Mouse (Mus musculus) splenic B cell, adult 2 months (primary cell): ENCODE measurements around the gene Zdhhc14.

Source experiments
- DNase-seq: peaks from one replicate; pipeline ENCODE4 v3.0.0-alpha.2; 2011; ENCODE audit warnings: low read depth, low spot score
- H3K27me3 ChIP-seq: 2 replicates; pipeline ENCODE4 v1.6.1; 2012; ENCODE audit warnings: mild to moderate bottlenecking, low read length, moderate library complexity, mixed read lengths; ENCODE audit not compliant: control insufficient read depth, poor library complexity, insufficient read depth, severe bottlenecking
- H3K36me3 ChIP-seq: 2 replicates; pipeline ENCODE4 v1.6.1; 2012; ENCODE audit warnings: mild to moderate bottlenecking, low read length, moderate library complexity, mixed read lengths; ENCODE audit not compliant: control insufficient read depth, poor library complexity, insufficient read depth, severe bottlenecking

Gene Zdhhc14

DNA sequence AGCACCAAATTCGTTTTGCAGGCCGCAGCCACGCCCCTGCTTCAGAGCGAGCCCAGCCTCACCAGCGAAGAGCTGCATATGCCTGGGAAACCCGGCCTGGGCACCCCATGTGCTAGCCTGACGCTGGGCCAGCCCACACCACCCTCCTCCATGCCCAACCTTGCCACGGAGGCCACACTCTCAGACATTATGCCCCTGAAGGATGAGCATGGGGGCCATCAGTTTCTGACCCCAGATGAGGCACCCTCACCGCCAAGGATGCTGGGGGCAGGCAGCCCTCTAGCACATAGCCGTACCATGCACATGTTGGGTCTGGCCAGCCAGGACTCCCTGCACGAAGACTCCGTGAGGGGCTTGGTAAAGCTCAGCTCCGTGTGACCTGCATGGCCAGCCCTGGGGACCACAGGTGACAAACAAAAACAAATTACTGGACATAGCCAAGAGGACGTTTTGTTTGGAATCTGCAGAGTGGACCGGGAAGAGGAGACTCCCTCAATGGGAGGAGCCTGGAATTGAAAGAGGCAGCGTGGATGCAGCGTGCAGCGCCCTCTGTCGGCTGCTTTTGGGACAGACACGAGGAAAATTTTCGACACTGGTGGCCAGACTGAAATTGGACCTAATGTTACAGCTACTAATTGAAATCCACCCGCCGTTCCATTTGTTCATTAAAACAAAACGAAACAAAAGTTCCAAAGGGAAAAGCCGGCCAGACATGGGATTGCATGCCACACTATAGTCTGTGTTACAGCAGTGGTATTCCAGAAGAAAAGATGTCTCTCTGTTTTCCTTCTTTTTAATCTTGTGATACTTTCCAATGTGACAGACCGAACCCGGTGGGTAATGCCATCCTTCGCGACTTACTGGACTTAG is 260.6 kb downstream of the Zdhhc14 start:
- Histone ChIP-seq H3K36me3 (no peaks in the 10 kb centered on the region), H3K27me3 (no peaks in the 10 kb centered on the region)
- DNase-seq = peak; percentile 58

DNA sequence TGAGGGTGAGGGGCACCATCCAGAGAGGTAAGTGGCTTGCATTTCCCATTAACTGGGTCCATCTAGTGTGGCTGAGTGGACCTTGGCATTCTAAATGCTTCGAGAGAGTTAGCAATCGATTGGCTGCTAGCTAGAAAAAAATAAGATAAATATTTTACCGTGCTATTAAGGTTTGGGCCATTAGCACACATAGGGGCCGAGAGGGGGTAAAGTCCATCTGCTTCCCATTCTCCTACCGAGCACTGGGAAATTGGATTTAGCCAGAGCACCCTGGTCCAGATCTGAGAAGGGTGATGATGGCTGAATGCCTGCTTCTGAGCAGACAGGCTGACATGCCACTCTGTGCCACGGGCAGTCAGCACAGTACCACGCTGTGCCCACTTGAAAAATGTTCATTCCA is 263.1 kb downstream of the Zdhhc14 start:
- DNase-seq = no peak
- H3K27me3 ChIP-seq = no peaks in the 10 kb centered on the region
- H3K36me3 ChIP-seq = no peaks in the 10 kb centered on the region

DNA sequence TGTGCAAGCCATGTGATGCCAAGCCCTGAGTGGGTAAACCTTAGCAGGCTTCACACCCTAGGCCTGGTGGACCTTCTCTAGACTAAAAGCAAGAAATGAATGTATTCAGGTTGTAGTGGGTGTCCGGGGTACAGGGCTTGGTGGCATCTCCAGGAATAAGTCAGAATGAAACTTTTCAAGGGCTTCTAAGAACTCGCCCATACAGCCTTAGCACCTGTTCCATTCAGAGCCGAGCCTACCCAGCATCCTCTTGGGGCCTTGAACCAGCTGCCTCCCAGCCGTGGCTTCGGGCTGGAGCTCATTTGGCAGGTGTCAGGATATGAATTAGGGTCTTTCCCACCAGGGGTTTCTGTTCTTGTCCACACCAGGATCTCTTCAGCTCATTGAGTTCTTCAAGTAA is 263.7 kb downstream of the Zdhhc14 start:
- Histone ChIP-seq H3K27me3 (no peaks in the 10 kb centered on the region), H3K36me3 (no peaks in the 10 kb centered on the region)
- peak; percentile 35 for DNase-seq

DNA sequence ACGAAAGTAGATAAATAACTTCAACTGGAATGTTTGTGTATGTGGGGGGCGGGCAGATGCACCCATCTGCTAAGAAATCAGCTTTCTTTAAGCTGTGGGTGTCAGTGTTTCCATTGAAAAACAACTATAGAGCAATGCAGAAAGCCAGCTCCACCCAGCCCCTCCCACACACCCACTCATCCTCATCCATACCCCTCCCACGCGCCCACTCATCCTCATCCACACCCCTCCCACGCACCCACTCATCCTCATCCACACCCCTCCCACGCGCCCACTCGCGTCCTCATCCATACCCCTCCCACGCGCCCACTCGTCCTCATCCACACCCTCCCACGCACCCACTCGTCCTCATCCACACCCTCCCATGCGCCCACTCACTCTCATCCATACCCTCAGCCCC is 264.5 kb downstream of the Zdhhc14 start:
- peak; percentile 51 for DNase-seq
- H3K36me3 ChIP-seq = no peaks in the 10 kb centered on the region
- no peaks in the 10 kb centered on the region for H3K27me3 ChIP-seq

DNA sequence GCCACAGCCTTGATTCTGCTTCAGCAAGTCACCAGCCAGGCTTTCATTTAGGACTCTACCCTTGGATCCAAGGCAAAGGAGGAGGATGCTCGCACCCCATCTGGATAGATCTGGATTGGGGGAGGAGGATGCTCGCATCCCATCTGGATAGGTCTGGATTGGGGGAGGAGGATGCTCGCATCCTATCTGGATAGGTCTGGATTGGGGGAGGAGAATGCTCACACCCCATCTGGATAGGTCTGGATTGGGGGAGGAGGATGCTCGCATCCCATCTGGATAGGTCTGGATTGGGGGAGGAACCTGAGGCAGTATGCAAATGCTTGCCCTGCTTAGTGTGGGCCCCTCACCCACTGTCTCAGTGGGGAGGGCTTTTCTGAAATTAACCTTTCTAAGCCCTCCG is 271.4 kb downstream of the Zdhhc14 start:
- Histone ChIP-seq H3K36me3 (no peaks in the 10 kb centered on the region), H3K27me3 (no peaks in the 10 kb centered on the region)
- DNase-seq = no peak

DNA sequence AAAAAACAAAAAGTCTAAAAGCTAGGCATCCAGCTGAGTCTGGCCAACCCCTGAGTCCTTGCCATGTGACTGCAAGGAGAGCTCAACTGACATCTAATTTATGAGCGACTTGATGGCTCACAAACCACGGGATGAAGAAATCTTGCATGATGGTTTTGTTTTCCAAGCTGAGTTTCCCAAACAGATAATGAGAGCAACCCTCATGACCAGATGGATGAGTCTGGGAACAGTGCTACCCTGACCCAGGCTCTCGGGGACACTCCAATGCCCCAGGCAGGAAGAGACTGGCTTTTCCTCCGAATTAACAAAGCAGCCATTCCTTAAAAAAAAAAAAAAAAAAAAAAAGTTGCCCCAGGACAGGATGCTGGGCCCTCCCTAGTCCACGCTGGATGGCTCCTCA is 271.9 kb downstream of the Zdhhc14 start:
- Histone ChIP-seq H3K36me3 (no peaks in the 10 kb centered on the region), H3K27me3 (no peaks in the 10 kb centered on the region)
- no peak for DNase-seq

DNA sequence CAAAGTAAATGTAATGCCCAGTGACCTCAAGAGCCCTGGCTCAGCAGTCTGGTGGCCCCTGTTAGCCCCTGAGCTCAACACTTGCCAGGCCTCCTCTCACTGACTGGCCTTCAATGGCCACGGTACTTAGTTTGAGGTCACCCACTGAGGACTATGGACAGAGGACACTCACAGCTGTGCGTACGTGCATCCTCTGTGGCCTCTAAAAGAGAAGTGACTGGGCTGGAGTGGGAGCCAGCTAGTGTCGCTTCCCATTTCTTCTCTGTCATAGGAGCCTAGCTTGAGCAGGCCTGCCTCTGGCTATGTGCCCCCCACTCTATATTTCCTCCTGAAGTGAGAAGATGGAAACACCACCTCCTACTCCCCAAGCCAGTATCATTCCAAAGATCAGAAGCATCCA is 273.4 kb downstream of the Zdhhc14 start:
- H3K36me3 ChIP-seq = no peaks in the 10 kb centered on the region
- DNase-seq = no peak
- no peaks in the 10 kb centered on the region for H3K27me3 ChIP-seq

DNA sequence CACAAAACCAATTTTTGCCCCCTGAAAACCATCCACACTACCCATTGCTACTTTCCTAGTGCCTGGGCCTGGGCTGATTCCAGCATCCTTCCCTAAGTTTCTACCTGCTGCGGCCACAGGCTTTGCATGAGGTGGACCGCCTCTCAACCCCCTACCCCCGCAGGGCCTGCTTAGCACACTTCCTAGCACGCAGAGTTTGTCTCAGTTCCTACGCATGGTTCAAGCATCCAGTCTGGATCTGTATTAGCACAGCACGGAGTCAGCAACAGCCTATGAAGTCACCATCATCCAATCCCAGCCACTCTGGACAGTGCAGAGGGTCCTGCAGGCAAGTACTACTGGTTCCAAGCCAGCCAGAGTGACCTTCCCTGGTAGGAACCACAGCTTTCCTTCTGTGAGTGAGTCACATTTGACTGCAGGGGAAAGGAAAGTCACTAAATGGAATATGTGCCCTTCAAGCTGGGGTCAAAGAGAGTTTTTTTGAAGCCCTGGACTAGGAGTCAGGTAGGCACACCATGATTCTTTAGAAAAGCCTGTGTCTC is 275.9 kb downstream of the Zdhhc14 start:
- no peaks in the 10 kb centered on the region for H3K27me3 ChIP-seq

DNA sequence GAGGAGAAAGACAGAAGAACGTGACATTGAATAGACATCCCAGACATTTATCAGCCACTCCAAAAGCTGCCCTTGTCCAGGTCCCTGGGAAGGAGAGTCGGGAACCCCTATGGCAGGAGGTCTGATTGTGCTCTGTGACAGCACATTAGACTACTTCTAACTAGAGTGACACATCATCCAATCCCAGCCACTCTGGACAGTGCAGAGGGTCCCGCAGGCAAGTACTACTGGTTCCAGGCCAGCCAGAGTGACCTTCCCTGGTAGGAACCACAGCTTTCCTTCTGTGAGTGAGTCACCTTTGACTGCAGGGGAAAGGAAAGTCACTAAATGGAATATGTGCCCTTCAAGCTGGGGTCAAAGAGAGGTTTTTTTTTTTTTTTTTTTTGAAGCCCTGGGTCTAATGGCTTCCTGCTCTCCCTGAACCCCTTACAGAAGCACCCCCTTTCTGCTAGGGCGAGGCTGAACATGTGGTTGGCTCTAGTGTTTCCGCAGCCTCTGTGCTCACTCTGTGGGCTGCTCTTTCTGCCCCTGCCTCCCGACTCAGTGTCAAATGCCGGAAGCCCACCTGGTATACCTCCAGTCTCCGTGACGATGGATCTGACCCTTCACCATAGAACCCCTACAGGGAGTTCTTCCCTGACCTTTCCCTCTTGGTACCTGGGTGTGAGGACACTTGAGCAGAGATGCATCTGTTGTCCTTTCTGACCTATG is 276.6 kb downstream of the Zdhhc14 start:
- no peaks in the 10 kb centered on the region for H3K36me3 ChIP-seq
- no peaks in the 10 kb centered on the region for H3K27me3 ChIP-seq
- no peak for DNase-seq

More for the DNA sequence above, 275.9 kb downstream of the Zdhhc14 start:
- no peaks in the 10 kb centered on the region for H3K36me3 ChIP-seq
- no peak for DNase-seq

DNA sequence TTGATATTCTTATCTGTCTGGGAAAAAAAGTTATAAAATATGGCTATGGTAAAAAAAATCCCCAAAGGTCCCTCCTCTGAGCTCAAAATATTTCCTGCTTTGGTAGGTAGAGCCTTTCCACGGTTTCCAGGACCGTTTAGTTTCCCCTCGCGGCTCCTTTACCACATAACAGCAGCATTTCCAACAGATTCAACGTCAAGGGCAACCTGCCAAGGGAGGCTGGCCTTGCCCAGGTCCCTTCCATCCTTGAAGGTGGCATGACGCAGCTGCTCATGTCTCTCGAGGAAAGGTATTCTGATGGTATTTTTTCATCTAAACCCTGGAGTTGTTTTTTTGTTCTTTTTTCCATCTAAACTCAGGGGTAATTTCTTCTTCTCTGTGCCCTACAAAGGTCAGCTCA is 277.4 kb downstream of the Zdhhc14 start:
- no peak for DNase-seq
- Histone ChIP-seq H3K36me3 (no peaks in the 10 kb centered on the region), H3K27me3 (no peaks in the 10 kb centered on the region)

DNA sequence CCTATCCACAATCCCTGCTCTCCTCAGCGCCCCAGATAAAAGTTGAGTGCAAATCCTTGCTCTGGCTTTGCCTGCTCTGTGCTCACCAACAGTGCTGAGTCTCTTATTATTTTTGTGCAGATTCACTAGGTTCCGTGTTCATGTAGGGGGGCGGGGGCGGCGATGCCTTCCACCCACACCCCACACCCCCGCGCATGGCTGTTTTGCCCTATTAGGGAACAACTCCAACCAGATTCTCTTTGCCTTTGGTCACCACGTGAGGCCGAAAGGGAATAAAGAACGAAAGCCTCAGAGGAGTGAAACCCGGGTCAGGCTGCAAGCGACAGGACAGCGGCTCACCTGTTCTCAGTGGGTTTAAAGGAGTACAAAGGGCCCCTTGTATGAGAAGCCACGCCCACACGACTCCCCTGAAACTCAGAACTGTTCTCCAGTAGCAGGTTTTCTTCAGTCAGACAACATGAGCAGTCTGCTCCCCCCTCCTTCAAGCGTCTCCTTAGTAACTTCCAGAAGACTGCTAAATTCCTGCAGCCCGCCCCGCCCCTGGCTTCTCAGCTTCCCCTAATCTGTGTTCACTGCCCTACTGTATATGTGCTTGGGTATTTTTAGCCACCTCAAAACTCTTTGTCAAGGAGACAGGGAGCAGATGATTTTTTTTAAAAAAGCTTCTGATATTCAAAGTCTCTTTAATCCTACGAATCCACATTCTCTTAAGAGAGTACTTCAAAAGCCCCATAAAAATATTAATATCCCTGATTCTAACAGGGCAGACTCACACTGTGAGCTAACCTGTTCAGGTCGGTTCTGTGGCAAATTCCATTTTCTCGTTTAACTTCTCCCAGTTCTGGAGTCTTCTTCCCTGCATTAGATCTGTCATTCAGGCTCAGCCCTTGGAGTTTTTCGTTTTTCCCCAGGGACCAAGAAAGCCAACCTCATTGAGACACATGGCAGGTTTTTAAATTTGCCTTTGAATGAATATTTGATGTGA is 278.2 kb downstream of the Zdhhc14 start:
- H3K36me3 ChIP-seq = no peaks in the 10 kb centered on the region
- DNase-seq = no peak
- H3K27me3 ChIP-seq = no peaks in the 10 kb centered on the region

DNA sequence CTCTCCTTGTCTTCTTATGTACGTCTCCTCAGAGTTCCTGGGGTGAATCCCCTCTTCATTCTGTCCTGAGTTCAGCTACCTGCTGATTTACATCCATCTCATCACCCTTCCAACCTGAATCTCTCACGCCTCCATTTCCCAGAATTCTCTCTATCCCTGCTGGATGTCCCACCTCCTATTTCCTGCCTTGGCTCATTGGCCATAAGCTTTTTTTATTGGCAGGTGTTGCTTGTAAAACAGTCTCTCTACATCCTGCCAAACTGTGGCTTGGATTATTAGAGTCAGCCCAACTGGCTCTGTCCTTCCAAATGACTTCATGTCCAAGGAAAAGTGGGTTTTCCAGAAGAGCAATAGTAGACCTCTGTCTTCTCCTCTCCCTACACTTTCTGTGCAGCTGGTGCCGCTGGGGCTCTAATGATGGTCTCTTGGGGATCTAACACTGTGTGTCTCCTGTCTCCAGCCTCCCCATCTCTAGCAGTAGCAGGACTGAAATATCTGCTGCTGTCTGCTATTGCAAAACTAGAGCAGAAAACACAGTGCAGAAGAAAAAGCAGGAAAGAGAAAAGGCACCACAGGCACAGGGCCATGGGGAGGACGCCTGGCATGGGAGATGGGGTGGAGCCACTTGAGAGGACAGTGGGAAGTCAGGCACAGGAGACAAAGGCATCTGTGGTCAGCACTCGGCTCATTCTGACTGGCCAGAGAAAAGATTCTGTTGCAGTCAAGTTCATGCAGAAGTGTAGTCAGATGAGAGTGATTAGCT is 288.0 kb downstream of the Zdhhc14 start:
- DNase-seq = no peak
- H3K36me3 ChIP-seq = no peaks in the 10 kb centered on the region
- no peaks in the 10 kb centered on the region for H3K27me3 ChIP-seq

DNA sequence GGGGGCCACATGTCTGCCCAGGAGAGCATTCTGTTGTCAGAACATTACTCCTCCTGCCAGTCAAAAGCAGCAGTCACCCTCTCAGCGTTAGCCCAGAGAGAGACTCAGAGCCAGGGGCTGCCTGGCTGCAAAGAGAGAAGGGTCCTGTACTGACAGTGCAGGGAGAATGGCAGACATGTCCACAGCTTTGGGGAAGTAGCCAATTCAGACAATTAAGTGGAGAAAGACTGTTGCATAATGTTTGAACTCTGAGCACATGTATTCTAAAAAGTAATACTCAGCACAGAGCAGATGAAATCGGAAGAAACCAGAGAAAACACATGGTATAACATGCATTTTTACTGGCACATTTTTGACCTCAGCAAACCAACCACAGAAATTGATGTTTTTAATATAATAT is 292.9 kb downstream of the Zdhhc14 start:
- DNase-seq = no peak
- no peaks in the 10 kb centered on the region for H3K27me3 ChIP-seq
- no peaks in the 10 kb centered on the region for H3K36me3 ChIP-seq
